Mouse (Mus musculus): ENCODE data around the gene Psg28. TPM values are rescaled to one million over a fixed set of nuclear protein-coding genes. Genes with fewer than 3 reads are reported as not detected.
"Not testable (repeated sequence)": the region's sequence is repeated elsewhere in the genome, so short reads cannot be mapped to it uniquely, and the experiment has no call there.

The Psg28 gene
- not detected in 2 replicates for polyA plus RNA-seq (2015; fragmentation: Nextera tagmentation; extraction: Ambion mirVana)

- not testable (repeated sequence) for H3K4me2 ChIP-seq (replicated peaks; ENCODE audit: low read depth, low read length); H3K4me1 ChIP-seq (ENCODE audit: insufficient read depth, low read depth, low read length); H3K9me3 ChIP-seq (ENCODE audit: low read length); H3K9ac ChIP-seq (replicated peaks; ENCODE audit: low read depth); H3K36me3 ChIP-seq (ENCODE audit: insufficient read depth, low read length); DNase-seq (ENCODE audit: low spot score); ATAC-seq; H3K27me3 ChIP-seq (replicated peaks; ENCODE audit: insufficient read depth, low read length); H3K4me3 ChIP-seq (ENCODE audit: low read depth, low read length); H3K27ac ChIP-seq (ENCODE audit: low read length)
- WGBS: 63% methylated on average over 2 of the region's 2 CpGs
Measured at GRCm38 (mm10) chr7:18431941-18432340, at the start of gene Psg28. Gene Psg28 (minus strand): TSS chr7:18432041.

- Histone ChIP-seq H3K9me3 (ENCODE audit: low read length) (no peaks in the 10 kb centered on the region), H3K9ac (replicated peaks; ENCODE audit: low read depth) (no peak overlapping the region), H3K4me2 (replicated peaks; ENCODE audit: low read depth, low read length) (no peak overlapping the region), H3K27ac (ENCODE audit: low read length) (no peak overlapping the region), H3K4me1 (ENCODE audit: insufficient read depth, low read depth, low read length) (no peaks in the 10 kb centered on the region), H3K4me3 (ENCODE audit: low read depth, low read length) (no peak overlapping the region), H3K36me3 (ENCODE audit: insufficient read depth, low read length) (no peaks in the 10 kb centered on the region), H3K27me3 (replicated peaks; ENCODE audit: insufficient read depth, low read length) (no peaks in the 10 kb centered on the region)
- no peak for DNase-seq (ENCODE audit: low spot score)
- no peak for ATAC-seq
- WGBS: 44% methylated on average over 10 of the region's 11 CpGs
- TF ChIP-seq CTCF (IDR thresholded peaks at IDR 0.05): no peak
- no peak for TF ChIP-seq EP300 (IDR thresholded peaks at IDR 0.05)
Measured at GRCm38 (mm10) chr7:18403407-18403806, 28.4 kb downstream of the Psg28 start.

- H3K9me3 ChIP-seq (ENCODE audit: low read length): no peaks in the 10 kb centered on the region
- no peak overlapping the region for H3K4me2 ChIP-seq (replicated peaks; ENCODE audit: low read depth, low read length)
- DNase-seq (ENCODE audit: low spot score) (no peak), ATAC-seq (no peak)
- H3K27me3 ChIP-seq (replicated peaks; ENCODE audit: insufficient read depth, low read length): no peaks in the 10 kb centered on the region
- no peak overlapping the region for H3K9ac ChIP-seq (replicated peaks; ENCODE audit: low read depth)
- no peaks in the 10 kb centered on the region for H3K36me3 ChIP-seq (ENCODE audit: insufficient read depth, low read length)
- TF ChIP-seq EP300 (IDR thresholded peaks at IDR 0.05) (no peak), CTCF (IDR thresholded peaks at IDR 0.05) (no peak)
- no peak overlapping the region for H3K27ac ChIP-seq (ENCODE audit: low read length)
- H3K4me1 ChIP-seq (ENCODE audit: insufficient read depth, low read depth, low read length): no peaks in the 10 kb centered on the region
- 40% methylated on average over 28 of the region's 35 CpGs for WGBS
- no peak overlapping the region for H3K4me3 ChIP-seq (ENCODE audit: low read depth, low read length)
Measured at GRCm38 (mm10) chr7:18402527-18403237, 29.2 kb downstream of the Psg28 start.

- not testable (repeated sequence) for H3K27me3 ChIP-seq (replicated peaks; ENCODE audit: insufficient read depth, low read length); DNase-seq (ENCODE audit: low spot score); ATAC-seq; H3K9ac ChIP-seq (replicated peaks; ENCODE audit: low read depth); H3K4me2 ChIP-seq (replicated peaks; ENCODE audit: low read depth, low read length); H3K27ac ChIP-seq (ENCODE audit: low read length); H3K4me1 ChIP-seq (ENCODE audit: insufficient read depth, low read depth, low read length); H3K9me3 ChIP-seq (ENCODE audit: low read length); H3K36me3 ChIP-seq (ENCODE audit: insufficient read depth, low read length); H3K4me3 ChIP-seq (ENCODE audit: low read depth, low read length)
- WGBS: 58% methylated on average over 4 of the region's 4 CpGs
Measured at GRCm38 (mm10) chr7:18391483-18391882, 40.4 kb downstream of the Psg28 start.

GRCm38 (mm10) chr7:18378295-18378694, 53.5 kb downstream of the Psg28 start:
- H3K9ac ChIP-seq (replicated peaks; ENCODE audit: low read depth): no peak overlapping the region
- 72% methylated on average over 1 of the region's 2 CpGs for WGBS
- TF ChIP-seq CTCF (IDR thresholded peaks at IDR 0.05) (no peak), EP300 (IDR thresholded peaks at IDR 0.05) (no peak)
- H3K4me2 ChIP-seq (replicated peaks; ENCODE audit: low read depth, low read length): no peak overlapping the region
- no peak overlapping the region for H3K27ac ChIP-seq (ENCODE audit: low read length)
- no peaks in the 10 kb centered on the region for H3K36me3 ChIP-seq (ENCODE audit: insufficient read depth, low read length)
- no peak overlapping the region for H3K4me3 ChIP-seq (ENCODE audit: low read depth, low read length)
- H3K9me3 ChIP-seq (ENCODE audit: low read length): no peaks in the 10 kb centered on the region
- no peak for ATAC-seq
- H3K27me3 ChIP-seq (replicated peaks; ENCODE audit: insufficient read depth, low read length): no peaks in the 10 kb centered on the region
- no peaks in the 10 kb centered on the region for H3K4me1 ChIP-seq (ENCODE audit: insufficient read depth, low read depth, low read length)
- no peak for DNase-seq (ENCODE audit: low spot score)

Small RNAs within 50 kb of the gene (microRNA-seq; reads per million reads assigned to microRNA genes)
- gene Gm24715: not detected

Other genes starting within 250 kb of the Psg28 start
- not detected in 2 replicates for gene Mill1, start 186.7 kb downstream of the Psg28 start, polyA plus RNA-seq (2015; fragmentation: Nextera tagmentation; extraction: Ambion mirVana)
- not detected in 2 replicates for gene Psg18, start 77.0 kb downstream of the Psg28 start, polyA plus RNA-seq (2015; fragmentation: Nextera tagmentation; extraction: Ambion mirVana)
- gene Psg26, start 52.1 kb upstream of the Psg28 start, polyA plus RNA-seq (2015; fragmentation: Nextera tagmentation; extraction: Ambion mirVana): not detected in 2 replicates
- gene Psg25, start 100.2 kb upstream of the Psg28 start, polyA plus RNA-seq (2015; fragmentation: Nextera tagmentation; extraction: Ambion mirVana): not detected in 2 replicates
- gene Psg27, start 135.3 kb upstream of the Psg28 start, polyA plus RNA-seq (2015; fragmentation: Nextera tagmentation; extraction: Ambion mirVana): not detected in 2 replicates
- gene Psg23, start 184.5 kb upstream of the Psg28 start, polyA plus RNA-seq (2015; fragmentation: Nextera tagmentation; extraction: Ambion mirVana): not detected in 2 replicates
- gene Psg21, start 224.7 kb upstream of the Psg28 start, polyA plus RNA-seq (2015; fragmentation: Nextera tagmentation; extraction: Ambion mirVana): not detected in 2 replicates

All from lung, postnatal 0 days (tissue).